Mouse (Mus musculus) heart, adult 2 months (tissue): ENCODE data around the gene Cd44.

ENCODE experiments used
- CTCF ChIP-seq: fragments of 200-600 bp; IDR thresholded peaks from 2 replicates; pipeline ENCODE4 v1.8.1; 2022; ENCODE audit warnings: antibody characterized with exemption, mild to moderate bottlenecking, moderate library complexity
- EP300 ChIP-seq: fragments of 200-500 bp; IDR thresholded peaks from 2 replicates; pipeline ENCODE4 v1.6.1; 2011; ENCODE audit warnings: low read depth, low read length, control low read depth; ENCODE audit not compliant: insufficient read depth
- POLR2A ChIP-seq: fragments of 200-500 bp; IDR thresholded peaks from 2 replicates; pipeline ENCODE4 v1.6.1; 2011; ENCODE audit warnings: mild to moderate bottlenecking, low read depth, low read length, control low read depth; ENCODE audit not compliant: insufficient read depth

- TF ChIP-seq POLR2A, result no peak
- TF ChIP-seq CTCF, result no peak
- TF ChIP-seq EP300, result no peak
Observed at GRCm38 (mm10) chr2:102764602-102765374, 136.7 kb downstream of the Cd44 start.
